Mouse (Mus musculus): ENCODE results near the gene Prr14.

Prr14 gene

GRCm38 (mm10) chr7:127512231-127513015, 53.0 kb downstream of the Prr14 start:
- DNase-seq (ENCODE audit: low read depth), result peak; percentile 53

- DNase-seq (ENCODE audit: low read depth), result no peak
These were observed 53.6 kb downstream of the Prr14 start for GRCm38 (mm10) chr7:127513016-127513390.

- no peak for DNase-seq (ENCODE audit: low read depth)
These were observed 54.4 kb downstream of the Prr14 start for GRCm38 (mm10) chr7:127513781-127514180.

DNA sequence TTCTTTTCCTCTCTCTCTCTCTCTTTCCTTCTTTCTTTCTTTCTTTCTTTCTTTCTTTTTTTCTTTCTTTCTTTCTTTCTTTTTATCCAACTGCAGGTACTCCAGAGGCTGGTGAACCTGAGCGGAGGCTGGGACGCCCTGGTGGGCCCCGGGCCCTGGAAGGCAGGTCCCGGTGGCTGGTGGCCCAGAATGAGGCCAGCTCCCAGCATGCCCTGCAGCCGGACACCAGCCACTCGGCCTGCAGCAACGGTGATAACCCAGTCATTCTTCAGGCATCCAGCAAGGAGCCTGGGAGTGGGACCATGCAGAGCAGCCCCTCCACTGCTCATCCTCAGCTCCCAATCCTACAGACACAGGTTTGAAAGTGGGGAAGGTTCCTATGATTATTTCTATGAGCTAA, 56.4 kb downstream of the Prr14 start:
- no peak for DNase-seq (ENCODE audit: low read depth)

- DNase-seq (ENCODE audit: low read depth), result no peak
These were observed 56.9 kb downstream of the Prr14 start for GRCm38 (mm10) chr7:127516344-127516743.

DNA sequence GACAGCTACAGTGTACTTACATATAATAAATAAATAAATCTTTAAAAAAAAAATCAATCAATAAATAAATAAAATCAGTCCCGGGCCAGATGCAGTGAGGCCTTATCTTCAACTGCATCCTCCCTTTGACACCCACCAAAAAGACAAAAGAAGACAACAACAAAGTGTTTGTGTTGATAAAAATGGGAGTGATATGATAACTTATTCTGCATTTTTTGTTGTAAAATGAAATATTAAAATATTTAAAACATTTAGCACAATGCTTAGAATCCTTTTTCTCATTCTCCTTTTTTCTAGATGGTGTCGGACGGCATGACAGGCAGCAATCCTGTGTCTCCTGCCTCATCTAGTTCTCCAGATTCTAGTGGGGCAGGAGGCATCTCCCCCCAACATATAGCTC, 59.9 kb downstream of the Prr14 start, which contains the start of gene Gm42715:
Gm42715 (plus strand) TSS at position 301 of the 400 bp plus-strand sequence.
- no peak for DNase-seq (ENCODE audit: low read depth)

Data from fibroblast of lung, adult 2 months (primary cell).